Mouse (Mus musculus) testis, adult 2 months (tissue): ENCODE results near the gene Cipc.

Experiments
- CTCF ChIP-seq: fragments of 200-500 bp; IDR thresholded peaks from 2 replicates; pipeline ENCODE4 v1.5.1; 2012; ENCODE audit warnings: low read depth, mild to moderate bottlenecking, inconsistent platforms, low read length, moderate library complexity; ENCODE audit not compliant: control insufficient read depth, insufficient read depth, insufficient replicate concordance
- POLR2A ChIP-seq: fragments of 200-500 bp; IDR thresholded peaks from 2 replicates; pipeline ENCODE4 v1.6.1; 2012; ENCODE audit warnings: low read depth, mild to moderate bottlenecking, inconsistent platforms, low read length, moderate library complexity; ENCODE audit not compliant: control insufficient read depth

DNA sequence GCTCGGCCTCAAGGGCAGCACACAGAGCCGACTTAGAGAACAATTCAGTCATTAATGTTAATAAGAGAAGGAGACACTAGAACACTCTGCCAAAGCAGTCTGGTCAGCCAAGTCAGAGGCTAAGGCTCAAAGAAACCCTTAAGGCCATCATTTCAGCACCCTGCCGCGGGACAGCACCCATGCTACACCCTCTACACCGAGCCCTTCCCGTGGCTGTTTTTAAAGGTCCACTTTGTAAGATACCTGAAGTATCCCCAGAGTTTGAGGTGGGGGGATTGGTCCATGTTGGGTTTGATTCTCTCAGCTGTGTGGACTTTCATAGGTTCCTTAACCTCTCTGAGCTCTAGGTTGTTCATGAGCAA is 37.3 kb downstream of the Cipc start:
- no peak for TF ChIP-seq CTCF
- no peak for TF ChIP-seq POLR2A
